ENCODE assay signal across 22 mouse cellular contexts in genomic region chr17:27996320-27996719, GRCm38 (mm10).
"Had no signal": no experiment of that assay in that cellular context is flagged by ENCODE, and none has a peak within 500 bp of the region (broad histone marks: within the 10 kb centered on the region; RNA-seq: fewer than 3 reads in every experiment).

No protein-coding gene starts in this region.

- DNase-seq: kidney, adult 11 months; kidney, adult 8-10 months; kidney, postnatal 10 days; kidney, postnatal 36 days; layer of hippocampus, adult 9-11 months; layer of hippocampus, postnatal 36 days; lung, adult 18-20 months; lung, postnatal 10 days; lung, postnatal 36 days; retina, postnatal 1 day; right cerebral cortex, postnatal 25 days; spleen, adult 18-20 months; thymus, postnatal 36 days had no signal

- H3K9ac ChIP-seq: kidney, embryonic 15.5 days; limb, embryonic 15.5 days; liver, embryonic 12.5 days; liver, embryonic 15.5 days; lung, embryonic 15.5 days; midbrain, embryonic 12.5 days; midbrain, embryonic 15.5 days; neural tube, embryonic 13.5 days; stomach, embryonic 15.5 days had no signal

- H3K9me3 ChIP-seq: kidney, embryonic 15.5 days; limb, embryonic 15.5 days; liver, embryonic 12.5 days; liver, embryonic 15.5 days; lung, embryonic 15.5 days; midbrain, embryonic 12.5 days; midbrain, embryonic 15.5 days; neural tube, embryonic 13.5 days; stomach, embryonic 15.5 days had no signal

- H3K4me2 ChIP-seq: kidney, embryonic 15.5 days; limb, embryonic 15.5 days; liver, embryonic 12.5 days; liver, embryonic 15.5 days; lung, embryonic 15.5 days; midbrain, embryonic 12.5 days; midbrain, embryonic 15.5 days; neural tube, embryonic 13.5 days; stomach, embryonic 15.5 days had no signal

- H3K27ac ChIP-seq: kidney, embryonic 15.5 days; limb, embryonic 15.5 days; liver, embryonic 12.5 days; liver, embryonic 15.5 days; lung, embryonic 15.5 days; midbrain, embryonic 12.5 days; midbrain, embryonic 15.5 days; neural tube, embryonic 13.5 days; stomach, embryonic 15.5 days had no signal

- ATAC-seq: liver, embryonic 12.5 days; midbrain, embryonic 15.5 days had no signal

- H3K27me3 ChIP-seq: kidney, embryonic 15.5 days; limb, embryonic 15.5 days; liver, embryonic 12.5 days; liver, embryonic 15.5 days; lung, embryonic 15.5 days; midbrain, embryonic 12.5 days; midbrain, embryonic 15.5 days; neural tube, embryonic 13.5 days; stomach, embryonic 15.5 days had no signal

- H3K4me3 ChIP-seq: kidney, embryonic 15.5 days; limb, embryonic 15.5 days; liver, embryonic 12.5 days; liver, embryonic 15.5 days; lung, embryonic 15.5 days; midbrain, embryonic 12.5 days; midbrain, embryonic 15.5 days; neural tube, embryonic 13.5 days; stomach, embryonic 15.5 days had no signal
